Mouse (Mus musculus) hindbrain, embryonic 12.5 days (tissue): Measurements from ENCODE around the gene Pold2. TPM values are rescaled to one million over a fixed set of nuclear protein-coding genes. Genes with fewer than 3 reads are reported as not detected.
A peak's percentile ranks its signal among the peaks of the same experiment; 100 is the strongest.
"Not testable (repeated sequence)": the region's sequence is repeated elsewhere in the genome, so short reads cannot be mapped to it uniquely, and the experiment has no call there.

Experiments
- ATAC-seq: fragments of 200-750 bp; cut with Nextera tagmentation; 2 replicates; pipeline ENCODE4 v1.8.0; 2017; ENCODE audit warnings: moderate TSS enrichment; ENCODE audit not compliant: low FRiP score
- H3K27ac ChIP-seq: fragments of 300-500 bp; sonication (generic); 2 replicates; pipeline ENCODE4 v1.5.1; 2016; ENCODE audit warnings: mild to moderate bottlenecking
- H3K27me3 ChIP-seq: fragments of 300-500 bp; sonication (generic); 2 replicates; pipeline ENCODE4 v1.6.1; 2016; ENCODE audit warnings: mild to moderate bottlenecking
- H3K36me3 ChIP-seq: fragments of 300-500 bp; sonication (generic); 2 replicates; pipeline ENCODE4 v1.6.1; 2016; ENCODE audit warnings: mild to moderate bottlenecking
- H3K4me1 ChIP-seq: fragments of 300-500 bp; sonication (generic); 2 replicates; pipeline ENCODE4 v1.6.1; 2016
- H3K4me2 ChIP-seq: fragments of 300-500 bp; sonication (generic); replicated peaks from 2 replicates; pipeline ENCODE4 v1.6.1; 2016; ENCODE audit warnings: mild to moderate bottlenecking
- H3K4me3 ChIP-seq: fragments of 300-500 bp; sonication (generic); 2 replicates; pipeline ENCODE4 v1.5.1; 2016; ENCODE audit warnings: mild to moderate bottlenecking
- H3K9ac ChIP-seq: fragments of 300-500 bp; sonication (generic); 2 replicates; pipeline ENCODE4 v1.6.1; 2016; ENCODE audit warnings: mild to moderate bottlenecking, moderate library complexity
- H3K9me3 ChIP-seq: fragments of 300-500 bp; sonication (generic); replicated peaks from 2 replicates; pipeline ENCODE4 v1.6.1; 2016; ENCODE audit warnings: mild to moderate bottlenecking
- WGBS: fragments of 180-500 bp; shearing (Covaris S2); methylation state at CpG from one replicate; pipeline ENCODE4 v1.1.7; 2016; 5-methylcytosine and 5-hydroxymethylcytosine counted together
- polyA plus RNA-seq: library from polyadenylated mRNA; unstranded; fragments of >200 nt; fragmentation: Nextera tagmentation; extraction: Ambion mirVana; gene quantifications from 2 replicates; pipeline ENCODE4 v1.2.1, GENCODE M21; 2016

The Pold2 gene
- polyA plus RNA-seq, 1 experiment from 2014 or later, result 84.1 TPM

- Histone ChIP-seq H3K4me1 (peaks cover 34% of the 10 kb centered on the region), H3K4me3 (no peak overlapping the region), H3K36me3 (no peaks in the 10 kb centered on the region), H3K27ac (no peak overlapping the region), H3K4me2 (no peak overlapping the region), H3K27me3 (peaks cover 21% of the 10 kb centered on the region), H3K9me3 (no peaks in the 10 kb centered on the region), H3K9ac (no peak overlapping the region)
- WGBS, result 62% methylated on average over 6 of the region's 6 CpGs
- ATAC-seq, result no peak
These were observed 15.7 kb upstream of the Pold2 start for GRCm38 (mm10) chr11:5893807-5894206.

- 0 out of 2 replicates have a peak, but pooled peaks have one; percentile 14 for ATAC-seq
- Histone ChIP-seq H3K4me2 (no peak overlapping the region), H3K4me3 (no peak overlapping the region), H3K27ac (peak overlapping the region; percentile 25; the same call in 1 of the 2 replicates), H3K9me3 (no peaks in the 10 kb centered on the region), H3K9ac (no peak overlapping the region), H3K4me1 (peaks cover 34% of the 10 kb centered on the region), H3K27me3 (peaks cover 15% of the 10 kb centered on the region), H3K36me3 (no peaks in the 10 kb centered on the region)
- 36% methylated on average over 4 of the region's 4 CpGs for WGBS
These were observed 14.8 kb upstream of the Pold2 start for GRCm38 (mm10) chr11:5892810-5893368.

GRCm38 (mm10) chr11:5892151-5892591, 14.1 kb upstream of the Pold2 start:
- 44% methylated on average over 8 of the region's 8 CpGs for WGBS
- Histone ChIP-seq H3K27me3 (peaks cover 9% of the 10 kb centered on the region), H3K36me3 (no peaks in the 10 kb centered on the region), H3K4me2 (no peak overlapping the region), H3K4me1 (peaks cover 33% of the 10 kb centered on the region), H3K27ac (0 out of 2 replicates have a peak overlapping the region, but pooled peaks have one; percentile 25), H3K9ac (no peak overlapping the region), H3K4me3 (no peak overlapping the region), H3K9me3 (no peaks in the 10 kb centered on the region)
- ATAC-seq, result no peak

GRCm38 (mm10) chr11:5888563-5888962, 10.5 kb upstream of the Pold2 start:
- H3K4me2 ChIP-seq, H3K9me3 ChIP-seq, H3K36me3 ChIP-seq, H3K9ac ChIP-seq, H3K27me3 ChIP-seq, H3K4me3 ChIP-seq, H3K27ac ChIP-seq, ATAC-seq: not testable (repeated sequence)
- peaks cover 39% of the 10 kb centered on the region for H3K4me1 ChIP-seq
- 70% methylated on average over 5 of the region's 5 CpGs for WGBS

GRCm38 (mm10) chr11:5887250-5887649, 9.2 kb upstream of the Pold2 start:
- peak; percentile 38; the same call in 1 of the 2 replicates for ATAC-seq
- no peaks in the 10 kb centered on the region for H3K27me3 ChIP-seq
- H3K4me2 ChIP-seq, result no peak overlapping the region
- peak overlapping the region; percentile 57 for H3K27ac ChIP-seq
- no peak overlapping the region for H3K9ac ChIP-seq
- no peaks in the 10 kb centered on the region for H3K36me3 ChIP-seq
- H3K9me3 ChIP-seq, result no peaks in the 10 kb centered on the region
- no peak overlapping the region for H3K4me3 ChIP-seq
- H3K4me1 ChIP-seq, result peaks cover 30% of the 10 kb centered on the region
- WGBS, result 11% methylated on average over 5 of the region's 5 CpGs

GRCm38 (mm10) chr11:5886187-5886586, 8.1 kb upstream of the Pold2 start:
- Histone ChIP-seq H3K9me3 (no peaks in the 10 kb centered on the region), H3K9ac (no peak overlapping the region), H3K4me3 (no peak overlapping the region), H3K27ac (no peak overlapping the region), H3K27me3 (no peaks in the 10 kb centered on the region), H3K36me3 (no peaks in the 10 kb centered on the region), H3K4me1 (peaks cover 20% of the 10 kb centered on the region), H3K4me2 (no peak overlapping the region)
- 17% methylated on average over 9 of the region's 9 CpGs for WGBS
- no peak for ATAC-seq

GRCm38 (mm10) chr11:5882518-5882917, 4.4 kb upstream of the Pold2 start:
- Histone ChIP-seq H3K9me3 (no peaks in the 10 kb centered on the region), H3K27ac (no peak overlapping the region), H3K4me1 (peaks cover 18% of the 10 kb centered on the region), H3K4me2 (no peak overlapping the region), H3K9ac (no peak overlapping the region), H3K27me3 (no peaks in the 10 kb centered on the region), H3K4me3 (no peak overlapping the region), H3K36me3 (no peaks in the 10 kb centered on the region)
- no peak for ATAC-seq
- WGBS, result 82% methylated on average over 8 of the region's 8 CpGs

GRCm38 (mm10) chr11:5879905-5880304, 1.8 kb upstream of the Pold2 start:
- Histone ChIP-seq H3K36me3 (peaks cover 6% of the 10 kb centered on the region; the same call in 1 of the 2 replicates), H3K27ac (no peak overlapping the region), H3K4me1 (peaks cover 15% of the 10 kb centered on the region), H3K9me3 (no peaks in the 10 kb centered on the region), H3K27me3 (no peaks in the 10 kb centered on the region), H3K9ac (no peak overlapping the region), H3K4me2 (no peak overlapping the region), H3K4me3 (no peak overlapping the region)
- WGBS, result 50% methylated on average over 5 of the region's 5 CpGs
- ATAC-seq, result no peak

- WGBS, result 44% methylated on average over 8 of the region's 8 CpGs
- Histone ChIP-seq H3K4me1 (peaks cover 15% of the 10 kb centered on the region), H3K27me3 (no peaks in the 10 kb centered on the region), H3K27ac (peak overlapping the region; percentile 90), H3K4me2 (peak overlapping the region; percentile 56), H3K36me3 (peaks cover 17% of the 10 kb centered on the region), H3K4me3 (peak overlapping the region; percentile 65), H3K9me3 (no peaks in the 10 kb centered on the region), H3K9ac (peak overlapping the region; percentile 58)
- ATAC-seq, result no peak
These were observed 569 bp upstream of the Pold2 start for GRCm38 (mm10) chr11:5878661-5879060.

- Histone ChIP-seq H3K36me3 (peaks cover 29% of the 10 kb centered on the region), H3K4me3 (peak overlapping the region; percentile 65), H3K27me3 (no peaks in the 10 kb centered on the region), H3K4me2 (peak overlapping the region; percentile 56), H3K27ac (no peak overlapping the region), H3K4me1 (peaks cover 15% of the 10 kb centered on the region), H3K9ac (peak overlapping the region; percentile 51), H3K9me3 (no peaks in the 10 kb centered on the region)
- ATAC-seq, result no peak
- 5% methylated on average over 5 of the region's 5 CpGs for WGBS
These were observed 671 bp downstream of the Pold2 start for GRCm38 (mm10) chr11:5877421-5877820.

GRCm38 (mm10) chr11:5873192-5873591, 4.9 kb downstream of the Pold2 start:
- 98% methylated on average over 9 of the region's 9 CpGs for WGBS
- H3K9ac ChIP-seq, result no peak overlapping the region
- no peak for ATAC-seq
- peaks cover 59% of the 10 kb centered on the region for H3K36me3 ChIP-seq
- no peaks in the 10 kb centered on the region for H3K27me3 ChIP-seq
- H3K4me3 ChIP-seq, result no peak overlapping the region
- no peak overlapping the region for H3K4me2 ChIP-seq
- H3K27ac ChIP-seq, result no peak overlapping the region
- peaks cover 12% of the 10 kb centered on the region for H3K4me1 ChIP-seq
- H3K9me3 ChIP-seq, result no peaks in the 10 kb centered on the region

GRCm38 (mm10) chr11:5872707-5873106, 5.4 kb downstream of the Pold2 start:
- Histone ChIP-seq H3K27me3 (no peaks in the 10 kb centered on the region), H3K4me3 (no peak overlapping the region), H3K4me1 (peaks cover 12% of the 10 kb centered on the region), H3K27ac (no peak overlapping the region), H3K9me3 (no peaks in the 10 kb centered on the region), H3K9ac (no peak overlapping the region), H3K36me3 (peaks cover 59% of the 10 kb centered on the region), H3K4me2 (no peak overlapping the region)
- WGBS, result 95% methylated on average over 11 of the region's 11 CpGs
- ATAC-seq, result no peak

GRCm38 (mm10) chr11:5870069-5870468, 8.0 kb downstream of the Pold2 start:
- no peaks in the 10 kb centered on the region for H3K4me1 ChIP-seq
- no peak overlapping the region for H3K9ac ChIP-seq
- no peak overlapping the region for H3K27ac ChIP-seq
- H3K9me3 ChIP-seq, result no peaks in the 10 kb centered on the region
- no peaks in the 10 kb centered on the region for H3K27me3 ChIP-seq
- peaks cover 55% of the 10 kb centered on the region for H3K36me3 ChIP-seq
- no peak overlapping the region for H3K4me2 ChIP-seq
- H3K4me3 ChIP-seq, result no peak overlapping the region
- WGBS, result 95% methylated on average over 16 of the region's 16 CpGs
- ATAC-seq, result no peak
